Mouse (Mus musculus) limb, embryonic 15.5 days (tissue): ENCODE results near the gene Gm10490. TPM values are rescaled to one million over a fixed set of nuclear protein-coding genes. Genes with fewer than 3 reads are reported as not detected.
A peak's percentile ranks its signal among the peaks of the same experiment; 100 is the strongest.

Experiments
- ATAC-seq: fragments of 200-750 bp; cut with Nextera tagmentation; 2 replicates; pipeline ENCODE4 v1.8.0; 2017; ENCODE audit warnings: low read depth, moderate TSS enrichment; ENCODE audit not compliant: insufficient number of reproducible peaks, low FRiP score, low TSS enrichment
- H3K27ac ChIP-seq: fragments of 300-500 bp; sonication (generic); 2 replicates; pipeline ENCODE4 v1.5.1; 2015; ENCODE audit warnings: moderate library complexity, mild to moderate bottlenecking, inconsistent platforms
- H3K27me3 ChIP-seq: fragments of 300-500 bp; sonication (generic); 2 replicates; pipeline ENCODE4 v1.6.1; 2015; ENCODE audit warnings: inconsistent platforms
- H3K36me3 ChIP-seq: fragments of 300-500 bp; sonication (generic); 2 replicates; pipeline ENCODE4 v1.6.1; 2015; ENCODE audit warnings: inconsistent platforms
- H3K4me1 ChIP-seq: fragments of 300-500 bp; sonication (generic); 2 replicates; pipeline ENCODE4 v1.6.1; 2015; ENCODE audit warnings: inconsistent platforms
- H3K4me2 ChIP-seq: fragments of 300-500 bp; sonication (generic); 2 replicates; pipeline ENCODE4 v1.6.1; 2015; ENCODE audit warnings: mild to moderate bottlenecking, inconsistent platforms
- H3K4me3 ChIP-seq: fragments of 300-500 bp; sonication (generic); 2 replicates; pipeline ENCODE4 v1.5.1; 2015; ENCODE audit warnings: mild to moderate bottlenecking, inconsistent platforms
- H3K9ac ChIP-seq: fragments of 300-500 bp; sonication (generic); 2 replicates; pipeline ENCODE4 v1.6.1; 2015; ENCODE audit warnings: inconsistent platforms
- H3K9me3 ChIP-seq: fragments of 300-500 bp; sonication (generic); 2 replicates; pipeline ENCODE4 v1.6.1; 2016; ENCODE audit warnings: inconsistent platforms
- WGBS: fragments of 180-500 bp; shearing (Covaris S2); methylation state at CpG from one replicate; pipeline ENCODE4 v1.1.7; 2015; 5-methylcytosine and 5-hydroxymethylcytosine counted together
- polyA plus RNA-seq: library from polyadenylated mRNA; unstranded; fragments of >200 nt; fragmentation: Nextera tagmentation; extraction: Ambion mirVana; gene quantifications from 2 replicates; pipeline ENCODE4 v1.2.1, GENCODE M21; 2015

Gm10490 gene
- polyA plus RNA-seq, 1 experiment from 2014 or later, result not detected

DNA sequence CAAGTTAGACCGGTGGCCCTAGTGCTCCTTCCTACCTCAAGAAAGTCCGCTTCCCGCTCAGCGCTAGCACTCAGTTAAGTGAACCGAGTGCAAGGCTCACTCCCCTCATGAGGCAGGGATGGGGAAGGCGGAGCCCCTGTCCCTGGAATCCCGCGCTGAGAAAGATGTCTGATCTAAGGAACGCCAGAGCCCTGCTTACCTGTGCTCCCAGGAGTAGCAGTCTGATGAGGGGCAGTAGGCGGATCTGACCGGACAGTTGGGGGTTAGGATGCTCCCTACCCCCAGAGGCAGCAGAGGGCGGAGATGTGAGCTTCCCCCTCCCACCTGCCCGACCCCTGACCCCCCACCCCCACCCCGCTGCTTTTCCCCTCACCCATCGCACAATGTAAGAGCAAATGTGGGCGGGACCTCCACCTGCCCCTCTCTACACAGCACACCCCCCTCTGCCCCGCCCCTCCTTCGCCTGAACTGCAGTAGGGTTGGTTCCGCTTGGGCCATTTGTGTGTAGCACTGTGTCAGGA lies 19.0 kb downstream of the Gm10490 start, which contains the start of gene Eras:
Eras (minus strand) TSS at position 338 of the 521 bp plus-strand sequence.
- no peaks in the 10 kb centered on the region for H3K9me3 ChIP-seq
- peaks cover 24% of the 10 kb centered on the region for H3K36me3 ChIP-seq
- no peak within 1 kb of the TSS for H3K4me3 ChIP-seq
- no peak for ATAC-seq
- H3K4me1 ChIP-seq, result no peaks in the 10 kb centered on the region
- H3K9ac ChIP-seq, result no peak within 1 kb of the TSS
- 21% methylated on average over 19 of the region's 19 CpGs for WGBS
- no peak within 1 kb of the TSS for H3K27ac ChIP-seq
- no peak within 1 kb of the TSS for H3K4me2 ChIP-seq
- peaks cover 32% of the 10 kb centered on the region for H3K27me3 ChIP-seq

DNA sequence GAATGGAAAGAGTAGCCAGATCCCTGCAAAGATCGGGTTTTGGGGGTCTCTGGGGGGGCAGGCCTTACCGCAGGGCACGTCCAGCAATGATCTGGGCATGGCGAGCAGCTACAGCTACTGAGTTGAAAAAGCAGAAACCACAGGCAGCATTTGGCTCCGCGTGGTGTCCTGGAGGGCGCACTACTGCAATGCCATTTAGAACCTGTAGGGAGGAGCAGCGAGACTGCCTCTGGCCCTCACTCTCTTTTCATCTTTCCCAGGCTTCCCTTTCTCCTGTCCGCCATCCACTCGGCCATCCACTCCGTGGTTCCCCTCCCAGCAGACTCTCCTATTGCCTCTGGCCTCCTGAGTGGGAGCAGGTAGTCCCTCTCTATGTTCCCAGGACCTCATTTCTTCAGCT lies 27.5 kb downstream of the Gm10490 start:
- no peaks in the 10 kb centered on the region for H3K4me1 ChIP-seq
- no peak overlapping the region for H3K27ac ChIP-seq
- no peak overlapping the region for H3K9ac ChIP-seq
- H3K36me3 ChIP-seq, result peaks cover 16% of the 10 kb centered on the region; the same call in 1 of the 2 replicates
- no peak overlapping the region for H3K4me3 ChIP-seq
- H3K9me3 ChIP-seq, result no peaks in the 10 kb centered on the region
- H3K27me3 ChIP-seq, result no peaks in the 10 kb centered on the region
- ATAC-seq, result no peak
- 48% methylated on average over 10 of the region's 11 CpGs for WGBS
- no peak overlapping the region for H3K4me2 ChIP-seq

DNA sequence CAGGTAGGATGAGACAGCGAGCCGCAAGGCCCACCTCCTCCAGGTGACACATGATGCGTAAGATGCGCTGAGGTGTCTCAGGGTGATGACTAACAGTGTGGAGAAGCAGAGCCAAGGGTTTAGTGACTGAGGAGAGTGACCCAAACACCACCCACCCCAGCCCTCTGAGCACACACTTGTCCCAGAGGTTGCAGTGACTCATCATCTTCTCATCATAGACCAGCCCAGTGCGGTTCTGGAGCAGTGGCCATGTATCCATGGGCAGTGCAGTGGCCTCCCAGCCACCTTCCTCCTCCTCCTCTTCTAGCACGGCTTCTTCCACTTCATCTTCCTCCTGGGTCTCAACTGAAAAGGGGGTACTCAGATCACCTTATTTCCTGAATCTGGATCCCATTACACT lies 28.3 kb downstream of the Gm10490 start:
- H3K4me3 ChIP-seq, result no peak overlapping the region
- H3K36me3 ChIP-seq, result peaks cover 16% of the 10 kb centered on the region; the same call in 1 of the 2 replicates
- H3K9ac ChIP-seq, result no peak overlapping the region

DNA sequence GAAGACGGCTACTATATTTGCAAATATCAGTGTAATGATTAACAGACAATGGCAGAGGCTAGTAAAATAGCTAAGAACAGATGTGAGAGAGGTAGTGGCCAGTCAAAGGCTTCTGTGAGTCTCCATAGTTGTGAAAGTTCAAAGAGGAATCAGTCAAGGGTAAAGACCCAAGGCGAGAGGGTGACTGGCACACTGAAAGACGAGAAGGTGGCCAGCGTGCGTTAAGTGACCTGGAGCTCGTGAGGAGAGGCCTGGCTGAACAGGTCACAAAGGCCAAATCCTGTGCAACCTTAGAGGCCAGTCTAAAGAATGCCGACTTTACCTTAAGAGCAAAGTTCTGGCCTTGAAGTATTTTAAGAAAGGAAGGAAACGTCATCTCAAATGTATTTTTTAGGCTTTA lies 36.3 kb downstream of the Gm10490 start:
- Histone ChIP-seq H3K9me3 (no peaks in the 10 kb centered on the region), H3K4me2 (no peak overlapping the region), H3K4me1 (no peaks in the 10 kb centered on the region), H3K27me3 (no peaks in the 10 kb centered on the region), H3K4me3 (no peak overlapping the region), H3K27ac (no peak overlapping the region), H3K36me3 (no peaks in the 10 kb centered on the region), H3K9ac (no peak overlapping the region)
- 70% methylated on average over 8 of the region's 8 CpGs for WGBS
- no peak for ATAC-seq

More for the DNA sequence above, 28.3 kb downstream of the Gm10490 start:
- no peak for ATAC-seq
- H3K27me3 ChIP-seq, result no peaks in the 10 kb centered on the region
- no peaks in the 10 kb centered on the region for H3K4me1 ChIP-seq
- 92% methylated on average over 6 of the region's 6 CpGs for WGBS
- no peak overlapping the region for H3K27ac ChIP-seq
- H3K4me2 ChIP-seq, result no peak overlapping the region
- no peaks in the 10 kb centered on the region for H3K9me3 ChIP-seq

DNA sequence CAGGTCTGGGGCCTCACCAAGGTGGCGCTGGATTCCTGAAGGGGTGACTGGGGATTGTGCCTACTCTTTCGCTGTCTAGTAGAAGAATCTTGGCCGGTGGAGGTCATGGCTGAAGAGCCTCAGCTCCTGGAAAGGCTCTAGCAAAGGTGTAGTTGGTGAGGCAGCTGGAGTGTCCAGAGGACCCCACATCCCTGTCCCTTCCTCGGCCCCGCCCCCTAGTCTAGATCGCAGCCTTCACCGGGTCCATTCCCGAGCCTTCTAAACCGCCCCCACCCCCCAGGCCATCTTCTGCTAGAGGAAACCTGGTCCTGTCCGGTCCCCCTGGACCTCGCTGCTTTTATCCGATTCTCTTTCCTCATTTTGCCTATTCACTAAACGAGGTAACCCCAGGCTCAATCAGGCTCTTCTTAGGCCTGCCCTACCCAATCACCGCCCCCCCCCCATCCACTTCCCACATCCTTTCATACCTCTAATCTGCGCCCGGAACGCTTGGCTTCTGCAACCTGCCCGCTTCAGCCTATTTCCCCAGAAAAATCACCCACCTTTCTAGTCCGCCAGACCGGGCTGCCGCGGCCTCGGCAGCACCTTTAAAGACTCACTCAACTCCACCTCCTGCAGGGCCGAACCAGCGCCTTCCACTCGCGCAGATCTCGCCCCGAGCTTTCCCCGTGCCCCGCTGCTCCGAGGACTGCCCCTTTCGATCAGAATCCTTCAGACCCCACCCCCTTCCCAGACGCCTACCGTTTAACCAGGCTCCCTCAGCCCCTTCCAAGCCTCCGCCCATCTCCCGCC lies 38.0 kb downstream of the Gm10490 start, which contains the start of gene Hdac6:
Hdac6 (minus strand) TSS at position 782 of the 792 bp plus-strand sequence.
- H3K27me3 ChIP-seq, result no peaks in the 10 kb centered on the region
- H3K36me3 ChIP-seq, result no peaks in the 10 kb centered on the region
- peak within 1 kb of the TSS; percentile 47 for H3K4me3 ChIP-seq
- no peaks in the 10 kb centered on the region for H3K9me3 ChIP-seq
- peak within 1 kb of the TSS; percentile 20; the same call in 1 of the 2 replicates for H3K9ac ChIP-seq
- 22% methylated on average over 36 of the region's 37 CpGs for WGBS
- ATAC-seq, result peak; percentile 25; the same call in 1 of the 2 replicates
- no peaks in the 10 kb centered on the region for H3K4me1 ChIP-seq
- peak within 1 kb of the TSS; percentile 61 for H3K27ac ChIP-seq
- H3K4me2 ChIP-seq, result peak within 1 kb of the TSS; percentile 53

DNA sequence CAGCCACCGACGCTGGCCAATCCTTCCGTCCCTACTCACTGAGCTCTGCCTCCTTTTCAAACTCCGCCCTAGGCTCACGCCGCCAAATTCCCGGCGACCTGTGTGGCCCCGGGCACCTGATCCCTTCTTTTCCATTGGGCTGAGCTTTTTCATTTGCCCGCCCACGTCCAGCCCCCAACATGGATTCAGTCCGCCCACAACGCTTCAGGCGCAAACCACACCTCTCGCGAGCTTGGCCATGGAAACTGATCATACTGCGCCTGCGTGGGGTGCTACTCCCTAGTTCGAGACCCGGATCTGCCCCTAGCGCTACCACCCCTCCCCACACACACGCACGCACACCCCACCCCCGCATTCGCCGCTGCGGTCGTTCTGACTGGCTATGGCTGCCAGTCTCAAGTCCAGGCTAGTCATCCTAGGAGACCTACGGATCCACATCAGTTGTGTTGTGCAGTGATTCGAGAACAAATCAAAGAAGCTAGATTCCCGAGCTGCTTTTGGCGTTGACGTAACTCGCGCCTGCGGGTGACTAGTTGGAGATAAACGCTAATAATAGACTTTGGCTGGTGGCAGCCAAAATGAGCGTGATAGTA lies 38.7 kb downstream of the Gm10490 start:
- H3K9me3 ChIP-seq, result no peaks in the 10 kb centered on the region
- ATAC-seq, result peak; percentile 98; the same call in 1 of the 2 replicates
- 18% methylated on average over 38 of the region's 38 CpGs for WGBS
- no peaks in the 10 kb centered on the region for H3K27me3 ChIP-seq
- H3K36me3 ChIP-seq, result no peaks in the 10 kb centered on the region
- no peak overlapping the region for H3K9ac ChIP-seq
- peak overlapping the region; percentile 47 for H3K4me3 ChIP-seq
- no peaks in the 10 kb centered on the region for H3K4me1 ChIP-seq
- H3K27ac ChIP-seq, result peak overlapping the region; percentile 61
- peak overlapping the region; percentile 53 for H3K4me2 ChIP-seq

DNA sequence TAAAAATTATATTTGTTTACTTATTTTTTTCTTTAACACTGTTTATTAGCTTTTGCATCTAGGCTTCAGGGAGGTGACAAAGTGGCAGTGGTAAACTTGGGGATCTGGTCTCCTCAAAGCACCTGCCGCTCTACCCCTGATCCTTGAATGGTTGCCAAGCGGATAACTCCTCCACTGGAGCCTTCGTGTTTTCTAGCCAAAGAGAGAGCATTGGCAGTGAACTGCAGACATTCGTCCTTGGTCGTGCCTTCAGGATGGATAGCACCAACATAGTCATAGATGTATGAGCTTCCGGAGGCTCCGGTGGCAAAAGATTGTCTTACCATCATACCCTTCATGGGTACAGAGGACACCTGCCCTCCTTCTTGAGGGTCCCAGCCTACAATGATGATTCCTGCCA lies 40.7 kb downstream of the Gm10490 start:
- Histone ChIP-seq H3K4me3 (no peak overlapping the region), H3K36me3 (no peaks in the 10 kb centered on the region), H3K4me2 (no peak overlapping the region), H3K9me3 (no peaks in the 10 kb centered on the region), H3K9ac (no peak overlapping the region), H3K27ac (no peak overlapping the region), H3K4me1 (no peaks in the 10 kb centered on the region), H3K27me3 (no peaks in the 10 kb centered on the region)
- no peak for ATAC-seq
- WGBS, result 86% methylated on average over 7 of the region's 7 CpGs

DNA sequence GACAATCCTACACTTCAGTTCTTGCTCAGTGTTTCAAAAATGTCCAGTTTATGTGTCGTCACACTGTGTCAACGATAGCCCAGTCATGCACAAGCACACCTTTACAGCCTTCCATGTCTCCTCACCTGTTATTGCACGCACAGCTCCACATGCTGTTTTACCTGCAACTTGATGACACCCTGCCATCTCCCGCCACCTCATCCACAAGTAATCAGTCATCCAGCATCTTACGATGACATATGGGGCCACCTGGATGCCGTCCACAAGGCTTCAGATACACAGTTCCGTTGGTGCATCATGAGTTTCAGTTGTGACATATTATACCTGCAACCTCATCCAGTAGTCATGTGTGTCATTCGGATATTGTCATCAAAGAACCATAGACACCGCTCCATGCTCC lies 49.5 kb downstream of the Gm10490 start:
- Histone ChIP-seq H3K4me3 (no peak overlapping the region), H3K27me3 (no peaks in the 10 kb centered on the region), H3K4me2 (no peak overlapping the region), H3K36me3 (no peaks in the 10 kb centered on the region), H3K9ac (no peak overlapping the region), H3K4me1 (no peaks in the 10 kb centered on the region), H3K9me3 (no peaks in the 10 kb centered on the region), H3K27ac (no peak overlapping the region)
- ATAC-seq, result no peak
- WGBS, result 87% methylated on average over 9 of the region's 9 CpGs

Other genes with a start within 250 kb of the Gm10490 start
- gene Plp2, start 238.2 kb upstream of the Gm10490 start, polyA plus RNA-seq, result 205 and 217 TPM in 2 replicates
- gene Magix, start 228.3 kb upstream of the Gm10490 start, polyA plus RNA-seq, result 0.47 and 1.1 TPM in 2 replicates
- 36.6 and 40.3 TPM in 2 replicates for gene Gpkow, start 212.4 kb upstream of the Gm10490 start, polyA plus RNA-seq
- 39.2 and 41.0 TPM in 2 replicates for gene Wdr45, start 195.2 kb upstream of the Gm10490 start, polyA plus RNA-seq
- 0.20 TPM in 1 of 2 replicates, not detected in the other for gene Gm45208, start 187.3 kb upstream of the Gm10490 start, polyA plus RNA-seq
- gene Praf2, start 181.1 kb upstream of the Gm10490 start, polyA plus RNA-seq, result 80.8 and 86.1 TPM in 2 replicates
- 14.9 and 21.8 TPM in 2 replicates for gene Ccdc120, start 158.6 kb upstream of the Gm10490 start, polyA plus RNA-seq
- 30.5 and 31.9 TPM in 2 replicates for gene Tfe3, start 147.0 kb upstream of the Gm10490 start, polyA plus RNA-seq
- 37.8 and 40.3 TPM in 2 replicates for gene Gripap1, start 119.8 kb upstream of the Gm10490 start, polyA plus RNA-seq
- gene Kcnd1, start 87.3 kb upstream of the Gm10490 start, polyA plus RNA-seq, result 1.3 TPM in 2 replicates
- 35.9 and 43.7 TPM in 2 replicates for gene Otud5, start 68.2 kb upstream of the Gm10490 start, polyA plus RNA-seq
- gene Pim2, start 31.3 kb upstream of the Gm10490 start, polyA plus RNA-seq, result 4.8 and 5.1 TPM in 2 replicates
- gene Slc35a2, start 25.5 kb upstream of the Gm10490 start, polyA plus RNA-seq, result 64.5 and 70.0 TPM in 2 replicates
- gene Pqbp1, start 10.3 kb upstream of the Gm10490 start, polyA plus RNA-seq, result 117 and 124 TPM in 2 replicates
- 157 and 170 TPM in 2 replicates for gene Timm17b, start 10.2 kb upstream of the Gm10490 start, polyA plus RNA-seq
- gene Gm10491, start 1.7 kb upstream of the Gm10490 start, polyA plus RNA-seq, result not detected in 2 replicates
- gene Pcsk1n, start 10.3 kb downstream of the Gm10490 start, polyA plus RNA-seq, result 0.63 and 1.2 TPM in 2 replicates
- not detected in 2 replicates for gene Eras, start 19.1 kb downstream of the Gm10490 start, polyA plus RNA-seq
- 25.3 and 27.0 TPM in 2 replicates for gene Hdac6, start 38.3 kb downstream of the Gm10490 start, polyA plus RNA-seq
- gene Gata1, start 68.5 kb downstream of the Gm10490 start, polyA plus RNA-seq, result 2.1 and 2.9 TPM in 2 replicates
- gene Glod5, start 109.0 kb downstream of the Gm10490 start, polyA plus RNA-seq, result not detected in 2 replicates
- gene Suv39h1, start 165.2 kb downstream of the Gm10490 start, polyA plus RNA-seq, result 47.3 and 48.7 TPM in 2 replicates
- 0.97 and 1.00 TPM in 2 replicates for gene Was, start 181.0 kb downstream of the Gm10490 start, polyA plus RNA-seq
- 20.3 and 21.3 TPM in 2 replicates for gene Wdr13, start 223.3 kb downstream of the Gm10490 start, polyA plus RNA-seq
- gene Rbm3, start 236.3 kb downstream of the Gm10490 start, polyA plus RNA-seq, result 401 and 409 TPM in 2 replicates